Mouse (Mus musculus): ENCODE measurements at regions not wholly inside any gene's neighbourhood (a gene's known extent, or its start where the extent isn't known, plus 50 kb on each side); places are given as distances from the start of the nearest gene placed in this dataset.

DNA sequence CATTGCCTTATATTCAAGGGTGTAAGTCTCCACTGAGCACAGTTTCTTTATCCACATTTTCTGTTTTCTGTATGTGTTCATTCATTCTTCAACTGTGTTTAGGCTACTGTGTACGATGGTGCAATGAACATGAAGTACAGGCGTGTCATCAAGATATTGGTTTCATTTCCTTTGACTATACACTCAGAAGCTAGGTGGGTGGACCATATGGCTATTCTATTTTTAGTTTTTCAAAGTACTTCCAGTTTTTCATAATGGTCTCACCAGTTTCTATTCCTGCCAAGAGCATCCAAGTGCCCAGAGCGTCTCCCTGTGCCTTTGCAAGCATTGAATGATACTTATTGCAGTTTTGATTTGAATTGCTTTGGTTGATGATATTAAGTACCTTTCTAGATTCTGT, 132.8 kb upstream of the Nxpe4 start:
- Histone ChIP-seq H3K4me3 (ENCODE audit: low read depth, low read length) (no peak overlapping the region), H3K9me3 (ENCODE audit: low read length) (no peaks in the 10 kb centered on the region), H3K4me1 (ENCODE audit: insufficient read depth, low read depth, low read length) (no peaks in the 10 kb centered on the region), H3K27ac (ENCODE audit: low read length) (no peak overlapping the region), H3K4me2 (replicated peaks; ENCODE audit: low read depth, low read length) (no peak overlapping the region), H3K27me3 (replicated peaks; ENCODE audit: insufficient read depth, low read length) (no peaks in the 10 kb centered on the region), H3K36me3 (ENCODE audit: insufficient read depth, low read length) (no peaks in the 10 kb centered on the region), H3K9ac (replicated peaks; ENCODE audit: low read depth) (no peak overlapping the region)
- no peak for DNase-seq (ENCODE audit: low spot score)
- TF ChIP-seq EP300 (IDR thresholded peaks at IDR 0.05), result no peak
- no peak for TF ChIP-seq CTCF (IDR thresholded peaks at IDR 0.05)
- no peak for ATAC-seq
- WGBS, result 73% methylated on average over 3 of the region's 3 CpGs

- H3K27ac ChIP-seq (ENCODE audit: low read length), result no peak overlapping the region
- WGBS, result 84% methylated on average over 3 of the region's 3 CpGs
- no peak overlapping the region for H3K9ac ChIP-seq (replicated peaks; ENCODE audit: low read depth)
- no peak overlapping the region for H3K4me2 ChIP-seq (replicated peaks; ENCODE audit: low read depth, low read length)
- no peak for ATAC-seq
- DNase-seq (ENCODE audit: low spot score), result no peak
- TF ChIP-seq CTCF (IDR thresholded peaks at IDR 0.05) (no peak), EP300 (IDR thresholded peaks at IDR 0.05) (no peak)
- no peaks in the 10 kb centered on the region for H3K4me1 ChIP-seq (ENCODE audit: insufficient read depth, low read depth, low read length)
- no peaks in the 10 kb centered on the region for H3K9me3 ChIP-seq (ENCODE audit: low read length)
- H3K4me3 ChIP-seq (ENCODE audit: low read depth, low read length), result no peak overlapping the region
- H3K36me3 ChIP-seq (ENCODE audit: insufficient read depth, low read length), result no peaks in the 10 kb centered on the region
- H3K27me3 ChIP-seq (replicated peaks; ENCODE audit: insufficient read depth, low read length), result no peaks in the 10 kb centered on the region
These were observed 131.0 kb upstream of the Nxpe4 start for GRCm38 (mm10) chr9:48030839-48031238.

DNA sequence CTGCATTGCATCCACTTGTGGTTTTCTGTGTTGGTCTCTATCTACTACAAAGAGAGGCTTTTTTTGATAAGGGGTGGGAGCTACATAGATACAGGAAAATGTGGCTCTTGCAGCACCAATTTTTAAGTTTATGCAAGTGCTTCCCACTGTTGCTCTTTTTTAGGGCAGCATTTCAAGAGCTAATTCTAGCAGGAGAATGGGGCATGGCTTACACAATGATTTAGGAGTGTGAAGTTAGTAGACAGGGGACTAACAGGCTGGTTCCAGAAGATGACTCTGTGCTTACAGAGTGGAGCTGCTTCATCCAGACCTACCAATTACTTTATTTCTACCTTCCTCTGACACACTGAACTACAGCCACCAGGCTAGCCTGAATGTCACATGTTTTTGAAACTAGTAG, 125.9 kb upstream of the Nxpe4 start:
- H3K27ac ChIP-seq (ENCODE audit: low read length), result no peak overlapping the region
- DNase-seq (ENCODE audit: low spot score) (no peak), ATAC-seq (no peak)
- TF ChIP-seq CTCF (IDR thresholded peaks at IDR 0.05) (no peak), EP300 (IDR thresholded peaks at IDR 0.05) (no peak)
- H3K4me1 ChIP-seq (ENCODE audit: insufficient read depth, low read depth, low read length), result no peaks in the 10 kb centered on the region
- no peaks in the 10 kb centered on the region for H3K27me3 ChIP-seq (replicated peaks; ENCODE audit: insufficient read depth, low read length)
- H3K4me2 ChIP-seq (replicated peaks; ENCODE audit: low read depth, low read length), result no peak overlapping the region
- H3K9me3 ChIP-seq (ENCODE audit: low read length), result no peaks in the 10 kb centered on the region
- no peaks in the 10 kb centered on the region for H3K36me3 ChIP-seq (ENCODE audit: insufficient read depth, low read length)
- no peak overlapping the region for H3K4me3 ChIP-seq (ENCODE audit: low read depth, low read length)
- H3K9ac ChIP-seq (replicated peaks; ENCODE audit: low read depth), result no peak overlapping the region

DNA sequence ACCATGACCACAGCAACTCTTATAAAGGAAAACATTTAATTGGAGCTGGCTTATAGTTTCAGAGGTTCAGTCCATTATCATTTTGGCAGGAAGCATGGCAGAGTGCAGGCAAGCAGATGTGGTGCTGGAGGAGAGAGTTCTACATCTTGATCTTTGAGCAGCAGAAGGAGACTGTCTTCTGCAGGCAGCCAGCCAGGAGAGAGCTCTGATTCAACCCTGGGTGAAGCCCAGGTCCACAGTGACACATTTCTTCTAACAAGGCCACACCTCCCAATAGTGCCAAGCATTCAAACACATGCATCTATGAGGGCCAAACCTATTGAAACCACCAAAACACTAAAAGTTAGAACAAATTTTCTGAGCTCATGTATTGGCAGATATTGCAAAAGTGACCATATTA, 117.0 kb upstream of the Nxpe4 start:
- H3K9me3 ChIP-seq (ENCODE audit: low read length), result no peaks in the 10 kb centered on the region
- H3K4me2 ChIP-seq (replicated peaks; ENCODE audit: low read depth, low read length), result no peak overlapping the region
- TF ChIP-seq EP300 (IDR thresholded peaks at IDR 0.05), result no peak
- TF ChIP-seq CTCF (IDR thresholded peaks at IDR 0.05), result no peak
- DNase-seq (ENCODE audit: low spot score), result no peak
- no peaks in the 10 kb centered on the region for H3K27me3 ChIP-seq (replicated peaks; ENCODE audit: insufficient read depth, low read length)
- no peaks in the 10 kb centered on the region for H3K36me3 ChIP-seq (ENCODE audit: insufficient read depth, low read length)
- no peak overlapping the region for H3K9ac ChIP-seq (replicated peaks; ENCODE audit: low read depth)
- H3K4me1 ChIP-seq (ENCODE audit: insufficient read depth, low read depth, low read length), result no peaks in the 10 kb centered on the region
- H3K4me3 ChIP-seq (ENCODE audit: low read depth, low read length), result no peak overlapping the region
- no peak overlapping the region for H3K27ac ChIP-seq (ENCODE audit: low read length)
- ATAC-seq, result no peak

DNA sequence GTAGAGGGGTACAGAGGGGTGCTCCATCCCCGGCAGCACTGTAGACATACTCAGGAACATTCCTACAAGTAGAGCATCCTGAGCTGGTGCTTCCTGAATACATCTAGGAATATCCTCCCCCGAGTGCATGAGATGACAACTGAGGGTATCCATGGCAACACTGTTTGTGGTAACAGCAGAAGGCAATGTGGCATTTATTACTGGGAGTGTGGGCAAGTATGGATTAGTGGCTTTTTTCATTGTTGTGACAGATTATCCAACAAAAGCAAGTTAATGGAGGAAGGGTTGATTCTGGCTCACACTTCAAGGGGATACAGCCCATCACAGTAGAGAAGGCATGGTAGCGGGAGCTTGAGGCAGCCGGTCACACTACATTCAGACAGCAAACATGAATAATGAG, 114.0 kb upstream of the Nxpe4 start:
- no peak for ATAC-seq
- WGBS, result 83% methylated on average over 4 of the region's 4 CpGs
- no peaks in the 10 kb centered on the region for H3K4me1 ChIP-seq (ENCODE audit: insufficient read depth, low read depth, low read length)

DNA sequence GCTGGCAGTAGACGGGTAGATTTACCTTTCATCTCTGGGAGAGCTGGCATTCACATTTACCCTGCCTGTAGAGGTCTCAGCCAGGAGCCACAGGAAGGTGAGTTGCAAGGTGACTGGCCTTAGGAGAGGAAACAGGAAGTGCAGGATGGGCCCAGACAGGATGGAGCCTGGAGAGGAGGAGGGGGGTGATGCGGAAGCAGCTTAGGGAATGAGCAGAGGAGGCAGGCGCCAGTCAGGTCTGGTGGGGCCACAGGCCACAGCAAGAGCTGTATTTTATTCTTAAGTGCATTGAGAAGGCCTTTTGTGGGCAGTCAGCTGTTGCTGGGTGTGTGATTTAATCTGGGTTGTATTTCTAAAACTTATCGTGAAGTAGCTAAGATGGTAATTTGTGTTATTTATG, 108.2 kb upstream of the Nxpe4 start:
- Histone ChIP-seq H3K36me3 (ENCODE audit: insufficient read depth, low read length) (no peaks in the 10 kb centered on the region), H3K4me2 (replicated peaks; ENCODE audit: low read depth, low read length) (no peak overlapping the region), H3K4me3 (ENCODE audit: low read depth, low read length) (no peak overlapping the region), H3K9me3 (ENCODE audit: low read length) (no peaks in the 10 kb centered on the region), H3K27me3 (replicated peaks; ENCODE audit: insufficient read depth, low read length) (no peaks in the 10 kb centered on the region), H3K9ac (replicated peaks; ENCODE audit: low read depth) (no peak overlapping the region), H3K27ac (ENCODE audit: low read length) (no peak overlapping the region), H3K4me1 (ENCODE audit: insufficient read depth, low read depth, low read length) (no peaks in the 10 kb centered on the region)
- TF ChIP-seq CTCF (IDR thresholded peaks at IDR 0.05) (no peak), EP300 (IDR thresholded peaks at IDR 0.05) (no peak)
- DNase-seq (ENCODE audit: low spot score), result no peak
- no peak for ATAC-seq
- 59% methylated on average over 4 of the region's 4 CpGs for WGBS

More for the DNA sequence above, 114.0 kb upstream of the Nxpe4 start:
- no peak overlapping the region for H3K9ac ChIP-seq (replicated peaks; ENCODE audit: low read depth)
- no peaks in the 10 kb centered on the region for H3K27me3 ChIP-seq (replicated peaks; ENCODE audit: insufficient read depth, low read length)
- H3K4me2 ChIP-seq (replicated peaks; ENCODE audit: low read depth, low read length), result no peak overlapping the region
- no peak for DNase-seq (ENCODE audit: low spot score)
- H3K27ac ChIP-seq (ENCODE audit: low read length), result no peak overlapping the region
- no peak overlapping the region for H3K4me3 ChIP-seq (ENCODE audit: low read depth, low read length)
- no peaks in the 10 kb centered on the region for H3K36me3 ChIP-seq (ENCODE audit: insufficient read depth, low read length)
- H3K9me3 ChIP-seq (ENCODE audit: low read length), result no peaks in the 10 kb centered on the region
- TF ChIP-seq EP300 (IDR thresholded peaks at IDR 0.05) (no peak), CTCF (IDR thresholded peaks at IDR 0.05) (no peak)

GRCm38 (mm10) chr9:48055246-48055645, 106.6 kb upstream of the Nxpe4 start:
- Histone ChIP-seq H3K36me3 (ENCODE audit: insufficient read depth, low read length) (no peaks in the 10 kb centered on the region), H3K9ac (replicated peaks; ENCODE audit: low read depth) (no peak overlapping the region), H3K4me2 (replicated peaks; ENCODE audit: low read depth, low read length) (no peak overlapping the region), H3K9me3 (ENCODE audit: low read length) (no peaks in the 10 kb centered on the region), H3K4me3 (ENCODE audit: low read depth, low read length) (no peak overlapping the region), H3K27me3 (replicated peaks; ENCODE audit: insufficient read depth, low read length) (no peaks in the 10 kb centered on the region), H3K27ac (ENCODE audit: low read length) (no peak overlapping the region), H3K4me1 (ENCODE audit: insufficient read depth, low read depth, low read length) (no peaks in the 10 kb centered on the region)
- no peak for TF ChIP-seq CTCF (IDR thresholded peaks at IDR 0.05)
- TF ChIP-seq EP300 (IDR thresholded peaks at IDR 0.05), result no peak
- ATAC-seq, result no peak
- WGBS, result 48% methylated on average over 10 of the region's 10 CpGs
- DNase-seq (ENCODE audit: low spot score), result no peak
